Mouse (Mus musculus) 416B (cell line): Measurements from ENCODE around the gene Washc3.

Experiments
- DNase-seq: peaks from one replicate; pipeline ENCODE4 v3.0.0; 2011; ENCODE audit warnings: low read depth

Washc3 gene

GRCm38 (mm10) chr10:88200951-88201638, at the start of gene Washc3:
Washc3 (plus strand) TSS chr10:88201093.
- peak; percentile 88 for DNase-seq

GRCm38 (mm10) chr10:88151658-88152057, 49.2 kb upstream of the Washc3 start:
- DNase-seq, result peak; percentile 84

- no peak for DNase-seq
These were observed 38.8 kb upstream of the Washc3 start for GRCm38 (mm10) chr10:88162096-88162495.

- DNase-seq, result no peak
These were observed 38.2 kb upstream of the Washc3 start for GRCm38 (mm10) chr10:88162676-88163075.

DNA sequence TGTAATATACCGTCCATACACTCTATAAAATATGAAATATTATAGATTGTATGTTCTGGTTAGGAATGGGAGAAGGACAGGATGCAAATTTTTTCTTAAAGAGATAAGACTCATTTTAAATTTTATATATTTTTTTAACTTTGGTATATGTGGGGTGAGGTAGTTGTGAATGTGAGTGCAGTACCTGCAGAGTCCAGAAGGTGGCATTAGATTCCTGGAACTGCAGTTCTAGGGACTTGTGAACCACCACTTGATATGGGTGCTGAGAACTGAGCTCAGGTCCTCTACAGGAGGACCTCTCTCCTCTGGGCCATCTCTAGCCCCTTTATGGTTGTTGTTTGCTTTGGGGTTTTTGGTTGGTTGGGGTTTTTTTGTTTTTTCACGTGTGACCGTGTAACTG, 34.7 kb upstream of the Washc3 start:
- DNase-seq, result peak; percentile 40

DNA sequence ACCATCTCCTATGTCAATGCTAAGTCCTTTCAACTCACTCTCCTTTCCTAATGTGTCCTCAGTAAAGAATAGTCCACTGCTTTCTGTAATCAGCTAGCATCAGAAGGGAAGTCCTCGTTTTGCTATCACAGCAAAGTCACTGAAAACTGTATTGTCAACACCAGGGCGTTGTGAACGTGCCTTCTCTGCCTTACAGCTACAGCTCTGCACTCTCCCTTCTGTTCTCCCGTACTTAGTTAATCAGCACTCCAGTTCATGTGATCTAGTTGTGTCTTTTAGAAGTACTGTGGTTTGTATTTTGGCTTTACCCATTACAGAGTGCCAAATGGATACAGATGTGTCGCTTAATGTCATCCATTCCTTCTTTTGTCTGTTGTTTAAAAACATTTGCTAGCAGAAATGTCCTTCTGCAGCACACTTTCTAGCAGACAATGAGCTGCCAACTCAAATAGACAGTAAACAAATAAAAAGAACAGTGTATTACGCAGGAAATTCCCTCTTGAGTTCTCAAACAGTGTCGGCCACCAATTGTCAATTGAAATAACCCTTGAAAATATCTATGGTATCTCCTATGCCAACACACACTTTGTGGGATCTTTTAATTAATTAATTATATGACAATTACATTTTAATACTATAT, 33.3 kb upstream of the Washc3 start:
- DNase-seq, result no peak

DNA sequence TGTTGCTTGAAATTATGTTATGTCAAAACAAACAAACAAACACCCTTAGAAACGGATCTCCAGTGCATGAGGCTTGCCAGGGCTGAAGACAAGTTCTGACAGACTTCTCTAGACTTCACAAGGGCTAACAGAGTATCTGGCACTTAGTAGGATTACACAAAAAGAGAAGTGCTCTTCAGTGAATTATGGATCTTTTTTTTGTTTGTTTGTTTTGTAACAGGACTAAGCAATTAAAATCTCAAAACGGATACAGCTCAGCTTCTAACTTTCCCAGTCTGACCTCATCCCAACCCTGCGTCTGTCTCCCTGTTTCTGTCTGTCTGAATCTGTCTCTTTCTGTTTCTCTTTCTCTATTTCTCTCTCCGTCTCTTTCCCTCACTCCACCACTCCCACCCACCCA, 352 bp upstream of the Washc3 start:
- no peak for DNase-seq

DNA sequence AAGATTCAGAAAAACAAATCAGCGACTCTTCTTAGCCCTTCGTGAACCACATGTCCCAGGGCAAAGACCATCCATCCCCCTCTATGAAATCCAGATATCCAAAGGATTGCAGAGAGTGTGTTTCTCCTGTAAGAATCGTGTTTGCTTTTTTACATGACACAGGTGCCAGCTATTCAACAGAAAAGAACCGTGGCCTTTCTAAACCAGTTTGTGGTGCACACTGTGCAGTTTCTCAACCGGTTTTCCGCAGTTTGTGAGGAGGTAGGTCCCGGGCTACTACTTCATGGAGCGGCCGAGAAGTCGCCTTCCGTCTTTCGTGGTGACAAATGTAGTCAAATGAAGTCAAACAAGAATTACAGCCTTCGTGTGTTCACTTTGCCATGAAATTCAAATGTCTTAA, 757 bp downstream of the Washc3 start:
- no peak for DNase-seq

DNA sequence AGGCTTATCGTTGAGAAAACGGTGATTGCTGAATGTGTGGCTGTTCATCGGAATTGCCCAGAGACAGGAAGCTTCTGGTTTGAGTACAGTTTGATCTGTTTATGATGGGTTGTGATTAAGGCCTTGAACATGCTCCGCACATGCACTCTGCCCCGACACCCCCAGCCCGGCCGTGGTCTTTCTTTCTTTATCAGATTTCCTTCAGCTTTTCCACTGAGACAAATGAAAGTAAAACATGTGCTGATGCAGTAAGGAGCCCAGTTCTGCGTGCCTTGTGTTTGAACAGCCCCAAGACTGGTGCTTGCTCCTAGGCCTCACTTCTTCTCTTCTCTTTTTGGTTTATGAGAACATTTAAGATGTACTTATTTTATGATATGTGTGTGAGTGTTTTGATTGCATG, 1.7 kb downstream of the Washc3 start:
- peak; percentile 69 for DNase-seq

GRCm38 (mm10) chr10:88203236-88203635, 2.3 kb downstream of the Washc3 start:
- DNase-seq, result no peak

DNA sequence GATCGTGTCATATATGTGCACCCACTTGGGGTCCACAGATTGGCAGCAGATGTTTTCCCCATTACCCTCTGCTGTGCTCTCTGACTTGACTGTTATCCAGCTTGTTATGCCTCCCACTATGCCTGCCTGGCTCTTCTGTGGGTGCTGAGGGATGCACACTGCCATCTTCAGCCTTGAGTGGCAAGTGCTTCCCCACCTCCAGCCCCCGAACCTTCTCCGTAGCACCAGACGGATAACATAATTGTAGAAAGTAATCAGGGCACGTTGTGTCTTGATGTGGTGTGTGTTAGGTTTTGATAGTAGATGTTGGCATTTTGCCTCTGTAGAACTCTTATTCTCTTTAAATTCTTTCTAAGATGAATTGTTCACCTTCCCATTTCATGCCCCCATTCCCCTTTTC, 11.8 kb downstream of the Washc3 start:
- DNase-seq, result no peak

DNA sequence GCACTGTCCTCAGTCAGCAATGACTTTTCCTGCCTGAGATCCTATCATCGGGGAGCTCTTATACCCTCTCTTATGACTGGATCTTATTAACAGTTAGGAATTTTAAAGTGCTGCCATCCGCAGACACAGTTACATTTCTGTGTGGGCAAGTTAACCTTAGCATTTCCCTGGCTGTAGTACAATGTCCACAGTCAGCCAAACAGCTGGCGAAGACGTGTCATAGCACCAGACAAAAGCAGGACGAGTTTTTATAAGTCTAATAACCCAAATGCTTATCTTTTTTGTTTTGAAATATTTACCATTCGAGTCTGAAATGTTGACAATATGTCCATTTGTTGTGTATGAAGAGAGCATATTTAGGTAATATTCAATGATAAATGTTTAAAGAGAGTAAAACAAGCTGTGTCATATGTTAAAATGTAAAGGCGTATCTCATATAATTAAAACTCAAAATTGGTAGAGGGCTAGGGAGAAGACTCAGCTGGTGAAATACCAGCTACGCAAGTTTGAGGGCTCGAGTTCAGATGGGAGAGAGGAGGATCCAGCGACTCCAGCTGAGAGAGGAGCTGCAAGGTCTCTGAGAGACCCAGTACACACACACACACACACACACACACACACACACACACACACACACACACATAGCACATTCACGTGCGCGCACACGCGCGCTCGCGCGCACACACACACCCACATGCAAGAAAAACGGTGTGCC, 14.1 kb downstream of the Washc3 start:
- no peak for DNase-seq

DNA sequence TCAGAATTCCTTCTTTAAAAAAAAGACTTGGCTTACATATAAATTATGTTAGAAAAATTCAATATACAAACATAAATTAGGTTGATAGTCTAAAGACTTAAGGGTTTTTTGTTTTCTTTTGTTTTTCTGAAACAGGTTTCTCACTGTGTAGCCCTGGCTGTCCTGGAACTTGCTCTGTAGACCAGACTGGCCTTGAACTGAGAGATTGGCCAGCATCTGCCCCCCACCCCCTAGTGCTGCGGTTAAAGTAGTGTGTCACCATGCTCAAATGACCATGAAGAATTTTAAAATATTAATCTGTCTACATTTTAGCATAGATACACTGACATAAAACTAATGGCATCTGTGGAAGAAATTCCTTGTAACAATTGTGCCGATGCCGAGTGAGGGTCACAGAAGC, 17.3 kb downstream of the Washc3 start:
- no peak for DNase-seq

DNA sequence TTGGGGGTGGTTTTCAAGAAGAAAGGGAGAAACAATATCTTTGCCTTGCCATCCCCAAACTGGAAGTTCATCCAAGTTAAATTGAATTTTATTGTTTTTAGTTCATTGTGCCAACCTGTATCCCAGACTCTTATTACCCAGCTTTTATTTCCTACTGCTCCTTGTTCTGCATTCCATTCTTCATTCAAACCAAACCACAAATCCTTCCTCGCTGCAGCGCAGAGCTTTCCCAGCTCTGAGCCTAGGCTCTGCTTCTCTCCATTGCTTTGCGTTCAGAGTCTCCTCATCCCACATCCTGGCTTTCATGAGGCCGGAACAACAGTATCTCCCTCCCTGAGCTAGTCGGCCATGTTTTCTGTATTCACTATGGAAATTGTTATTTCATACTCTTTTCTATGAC, 20.8 kb downstream of the Washc3 start:
- DNase-seq, result no peak

DNA sequence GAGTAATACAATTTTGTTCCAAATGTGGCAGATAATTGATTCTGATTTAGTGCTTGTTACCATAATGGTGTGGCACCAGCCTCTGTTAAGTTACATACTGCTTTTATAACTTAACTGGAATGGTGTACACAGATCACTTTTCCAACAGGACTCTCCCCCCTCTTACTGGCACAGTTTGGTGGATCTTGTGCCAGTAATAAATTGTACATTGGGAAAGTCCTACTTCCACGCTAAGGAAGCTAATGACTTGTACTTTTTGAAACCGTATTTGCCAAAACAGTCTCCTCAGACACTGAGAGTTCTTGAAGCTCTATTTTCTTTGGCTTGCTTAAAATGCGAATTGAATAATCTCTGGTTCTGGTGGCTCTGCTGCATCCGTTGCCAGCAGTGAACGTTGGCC, 24.5 kb downstream of the Washc3 start:
- no peak for DNase-seq

GRCm38 (mm10) chr10:88227962-88228361, 27.1 kb downstream of the Washc3 start:
- no peak for DNase-seq

DNA sequence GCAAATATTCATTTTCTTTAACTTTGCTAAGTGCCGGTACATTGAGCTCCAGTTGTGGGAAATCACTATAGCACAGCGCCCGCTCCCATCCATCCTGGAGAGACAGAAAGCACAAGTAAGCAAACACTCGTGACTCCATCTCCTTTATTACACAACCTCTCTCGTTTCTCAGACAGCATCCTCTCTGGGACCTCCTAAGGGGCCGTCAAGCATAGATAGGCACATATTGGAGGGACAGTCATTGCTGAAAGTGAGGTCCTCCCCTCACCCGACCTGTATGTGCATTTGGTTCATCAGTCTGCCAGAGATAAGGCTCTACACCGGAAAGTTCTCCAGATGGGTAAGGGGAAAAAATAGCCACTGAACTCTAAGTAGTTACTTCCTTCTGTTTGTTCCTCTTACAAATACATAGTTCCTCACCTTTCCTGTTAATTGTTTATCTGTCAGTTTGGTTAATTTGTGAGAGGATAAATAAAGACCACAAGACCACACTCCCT, 27.7 kb downstream of the Washc3 start:
- DNase-seq, result peak; percentile 50

DNA sequence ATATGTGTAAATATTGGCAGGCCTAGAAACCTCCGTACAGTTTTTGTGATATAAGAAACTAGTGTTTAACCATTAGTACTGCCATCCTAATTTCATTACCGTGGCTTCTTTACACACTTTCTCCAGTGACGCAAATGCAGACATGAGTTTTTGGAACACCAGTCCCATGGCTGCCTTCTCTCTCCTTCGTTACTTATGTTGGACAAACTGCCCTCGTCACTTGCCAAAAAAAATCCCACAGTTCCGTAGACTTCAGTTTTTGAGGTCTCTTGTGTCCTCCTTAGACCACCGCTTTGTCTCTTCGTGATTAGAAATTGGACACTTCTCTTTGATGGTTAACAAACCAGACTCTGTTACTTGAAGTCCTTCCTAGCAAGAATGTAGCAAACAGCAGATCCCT, 30.8 kb downstream of the Washc3 start:
- no peak for DNase-seq

DNA sequence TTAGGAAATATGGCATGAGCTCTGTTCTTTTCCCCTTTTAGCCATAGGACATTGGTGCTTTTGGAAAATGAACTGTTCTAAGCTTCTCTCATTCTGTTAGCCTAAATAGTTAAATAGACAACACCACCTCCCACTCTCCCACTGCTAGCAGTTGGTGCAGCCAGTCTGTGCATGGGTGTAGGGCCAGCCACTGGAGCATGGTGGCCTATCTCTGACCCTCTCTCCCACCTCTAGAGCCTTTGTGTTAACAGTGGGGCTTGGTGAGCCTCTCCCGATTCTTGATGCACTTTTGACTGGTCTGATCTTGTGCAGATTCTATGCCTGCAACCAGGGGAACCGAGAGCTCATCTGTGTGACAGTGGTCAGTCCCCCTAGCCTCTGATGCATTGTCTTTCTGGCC, 31.9 kb downstream of the Washc3 start:
- no peak for DNase-seq

GRCm38 (mm10) chr10:88244681-88245080, 43.8 kb downstream of the Washc3 start:
- DNase-seq, result no peak

DNA sequence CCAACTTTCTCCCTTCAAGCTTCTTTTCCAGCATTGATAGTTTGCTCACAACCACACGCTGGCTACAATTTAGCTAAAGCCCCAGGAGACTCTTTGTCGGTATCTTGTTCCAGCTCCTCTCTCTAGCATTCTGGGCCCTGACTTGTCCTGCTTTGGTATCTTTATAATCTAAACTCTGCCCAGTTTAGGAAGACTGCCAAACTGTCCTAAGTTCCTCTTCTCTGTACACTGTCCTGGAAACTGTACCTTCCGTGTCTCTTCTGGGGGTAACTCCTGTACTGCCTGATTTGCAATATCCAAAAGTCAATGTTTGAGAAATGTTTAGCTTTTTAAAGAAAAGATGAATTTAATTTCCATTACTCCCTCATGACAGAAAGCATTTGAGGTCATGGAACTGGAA, 49.4 kb downstream of the Washc3 start:
- DNase-seq, result peak; percentile 31

DNA sequence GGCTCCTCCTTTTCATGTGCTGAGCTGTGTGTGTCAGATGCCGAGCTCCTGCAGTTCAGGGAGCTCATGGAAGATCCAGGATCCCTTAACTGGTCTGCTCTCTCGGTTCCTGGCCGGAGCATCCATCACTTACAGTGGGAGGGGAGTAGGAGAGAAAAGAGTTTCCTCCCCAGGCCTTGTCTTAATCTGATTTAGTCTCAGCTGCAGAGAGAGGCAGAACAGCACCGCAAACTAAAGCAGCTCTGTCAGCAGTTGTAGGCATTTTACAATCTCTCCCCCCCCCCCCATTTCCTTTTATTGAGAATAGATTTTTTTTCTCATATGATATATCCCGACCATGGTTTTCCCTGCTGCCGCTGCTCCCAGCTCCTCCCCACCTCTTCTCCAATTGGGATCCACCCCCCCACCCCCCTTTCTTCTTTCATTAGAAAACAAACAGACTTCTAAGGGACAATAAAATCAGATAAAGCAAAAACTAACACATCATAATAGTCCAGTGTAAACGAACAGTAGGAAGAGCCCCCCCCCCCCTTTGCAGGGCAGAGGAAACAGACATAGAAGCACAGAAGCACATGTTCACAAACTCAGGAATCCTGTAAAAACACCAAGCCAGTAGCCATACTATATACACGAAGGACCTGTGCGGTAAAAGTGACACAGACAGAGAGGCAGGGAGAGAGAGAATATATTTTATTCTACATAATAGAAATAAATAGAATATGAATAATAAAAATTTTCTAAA, 51.4 kb downstream of the Washc3 start:
- DNase-seq, result no peak
